Mouse (Mus musculus) right cerebral cortex, postnatal 10 days (tissue): ENCODE data around the gene Rgs10.

Experiments
- DNase-seq, 2 experiments: peaks; one replicate each; pipeline ENCODE4 v3.0.0; 2021; ENCODE audit warnings: low spot score in 2 of 2

The Rgs10 gene

DNA sequence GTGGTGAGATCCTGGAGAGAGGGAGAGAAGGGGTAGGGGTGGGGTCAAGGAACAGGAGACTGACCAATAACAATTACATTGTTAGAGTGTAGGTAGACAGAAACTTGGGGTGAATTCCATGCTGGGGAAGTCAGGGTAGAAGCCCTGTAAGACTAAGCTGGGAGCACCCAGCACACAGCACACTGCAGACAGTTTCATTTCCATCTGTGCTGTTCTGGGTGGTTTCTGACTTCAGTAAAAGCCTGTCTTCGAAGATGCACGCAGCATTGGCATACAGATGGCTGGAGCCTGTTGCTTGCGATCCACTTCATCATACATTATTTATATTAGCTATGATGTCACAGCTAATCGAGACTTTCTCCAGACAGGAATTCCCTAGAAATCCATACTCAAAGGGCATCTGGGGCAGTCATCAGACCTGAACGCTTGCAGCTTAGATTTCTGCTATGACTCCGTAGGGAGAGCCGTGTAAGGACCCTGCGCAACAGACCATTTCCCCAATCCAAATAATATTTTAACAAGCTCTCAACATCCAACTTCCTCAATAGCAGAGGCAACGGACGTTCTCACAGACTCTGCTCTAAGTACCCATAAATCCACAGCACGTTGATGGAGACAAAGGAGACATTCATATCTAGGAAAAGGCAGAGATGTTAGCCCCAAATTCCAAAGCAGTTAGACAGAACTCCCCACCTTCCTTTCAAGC lies 7.7 kb downstream of the Rgs10 start:
- DNase-seq = no peak

GRCm38 (mm10) chr7:128408265-128408664 lies 10.3 kb downstream of the Rgs10 start:
- no peak for DNase-seq

DNA sequence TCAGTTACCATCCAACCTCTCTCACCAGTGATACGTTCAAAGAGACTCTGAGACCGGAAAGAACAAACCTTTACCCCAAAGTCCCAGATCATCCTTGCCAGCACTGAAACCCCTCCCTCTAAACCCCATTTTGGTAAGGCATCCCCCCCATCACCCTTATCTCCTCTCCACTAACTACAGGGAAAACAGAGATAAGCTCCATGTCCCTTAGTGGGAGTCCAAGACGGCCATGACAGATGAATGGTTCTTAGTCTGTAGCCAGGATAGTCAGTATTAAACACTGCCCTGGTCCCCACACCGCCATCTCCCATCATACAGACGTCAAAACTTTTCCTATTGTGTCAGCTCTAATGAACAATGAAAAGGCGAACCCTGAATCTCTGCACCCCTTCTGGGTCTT lies 14.6 kb downstream of the Rgs10 start:
- DNase-seq = no peak

DNA sequence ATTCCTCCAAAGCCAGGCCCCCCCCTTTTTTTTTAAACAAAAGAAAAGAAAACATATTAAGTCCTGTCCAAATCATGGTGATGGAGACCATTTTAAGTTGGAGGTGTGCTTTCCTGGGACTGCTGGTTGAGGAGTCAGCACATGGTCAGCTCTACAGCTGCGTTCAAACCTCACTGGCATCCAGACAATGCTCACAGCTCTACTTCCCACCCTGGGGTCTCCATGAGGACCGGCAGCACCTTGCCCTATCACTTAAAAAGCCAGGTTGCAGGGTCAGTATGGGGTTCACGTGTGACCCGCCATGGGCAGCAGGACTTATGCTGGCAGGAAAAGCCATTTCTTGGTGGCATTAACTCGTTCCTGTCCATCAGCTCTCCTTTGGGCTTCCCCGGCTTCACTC lies 15.0 kb downstream of the Rgs10 start:
- no peak for DNase-seq

DNA sequence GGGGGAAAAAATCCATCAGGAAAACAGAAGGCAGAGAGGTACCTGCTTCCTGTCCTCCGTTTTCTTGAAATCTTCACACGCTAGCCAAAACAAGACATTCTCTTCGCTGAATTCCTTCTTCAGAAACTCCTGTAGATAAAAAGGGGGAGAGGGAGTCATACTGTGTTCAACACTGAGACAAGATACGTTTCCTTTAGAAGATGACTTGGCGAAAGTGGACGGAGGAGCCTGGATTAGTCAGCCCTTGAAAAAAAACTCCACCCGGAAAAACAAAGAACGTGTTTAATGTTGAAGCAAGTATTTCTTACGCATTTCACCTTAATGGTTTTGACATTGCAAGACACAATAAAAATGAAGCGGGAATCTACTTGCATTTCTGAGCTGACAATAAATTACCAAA lies 15.4 kb downstream of the Rgs10 start:
- no peak for DNase-seq

DNA sequence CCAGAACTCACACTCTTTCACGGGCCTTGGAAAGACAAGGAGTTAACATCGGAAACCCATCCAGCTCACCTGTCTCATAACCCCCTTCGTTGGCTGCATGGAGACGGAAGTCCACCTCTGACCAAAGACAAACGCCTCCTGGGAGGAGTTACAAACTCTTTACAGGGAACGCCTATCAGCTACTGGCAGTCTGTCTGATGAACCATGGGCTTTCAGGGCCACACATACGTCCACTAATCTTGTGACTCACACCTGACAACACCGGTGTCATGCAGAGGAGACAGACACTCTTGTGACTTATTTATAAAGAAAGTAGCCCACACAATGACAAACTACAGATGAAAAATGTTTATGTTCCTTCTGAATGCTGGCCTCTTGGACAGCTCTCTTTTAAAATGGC lies 16.0 kb downstream of the Rgs10 start:
- no peak for DNase-seq

GRCm38 (mm10) chr7:128398664-128399063 lies 19.9 kb downstream of the Rgs10 start:
- DNase-seq = no peak

- DNase-seq = no peak
Measured at GRCm38 (mm10) chr7:128397066-128397465, 21.5 kb downstream of the Rgs10 start.

GRCm38 (mm10) chr7:128393756-128394155 lies 24.8 kb downstream of the Rgs10 start:
- DNase-seq = no peak

- DNase-seq = no peak
Measured at GRCm38 (mm10) chr7:128392972-128393314, 25.6 kb downstream of the Rgs10 start.

DNA sequence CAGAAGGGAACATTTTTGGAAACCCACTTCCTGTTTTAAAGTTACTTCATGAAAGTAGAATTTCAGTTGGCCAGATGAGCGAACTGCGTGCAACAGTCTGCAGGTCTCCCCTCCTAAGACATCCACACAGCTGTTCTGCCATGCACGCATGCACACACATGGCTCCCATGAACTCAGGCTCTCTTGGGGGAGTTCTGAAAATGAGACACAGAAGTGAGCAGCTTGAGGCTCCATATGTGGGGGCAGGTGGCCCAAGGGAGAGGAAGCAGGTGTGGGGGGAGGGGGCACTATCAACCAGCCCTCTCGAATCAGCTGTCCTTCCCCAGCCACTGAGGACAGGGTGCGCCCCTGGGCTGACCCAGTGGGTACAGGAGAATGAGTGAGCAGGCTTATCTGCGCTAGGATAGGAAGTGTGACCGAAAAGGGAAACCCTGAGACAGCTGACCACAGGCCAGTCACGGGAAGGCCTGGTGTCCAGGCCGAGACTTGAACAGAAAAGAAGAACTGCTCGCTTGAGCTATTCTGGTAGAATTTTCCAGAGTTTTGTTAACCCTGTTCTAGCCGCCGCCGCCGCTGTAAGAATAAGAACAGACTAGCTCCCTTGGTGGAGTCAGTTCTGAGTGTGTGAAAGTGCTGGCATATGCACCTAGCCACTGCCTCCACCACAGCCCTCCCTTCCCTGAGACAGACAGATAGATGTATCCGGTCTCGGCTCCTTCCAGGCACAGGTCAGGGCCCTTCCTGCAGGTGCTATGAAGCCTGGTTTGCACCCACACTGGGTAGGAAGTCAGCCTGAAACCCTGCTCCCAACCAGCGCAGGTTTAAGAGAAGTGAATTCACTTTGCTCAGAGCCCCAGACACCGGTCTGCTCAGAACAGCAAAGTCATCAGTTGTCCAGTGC lies 26.2 kb downstream of the Rgs10 start:
- peak; percentile 57 to 65 for DNase-seq

DNA sequence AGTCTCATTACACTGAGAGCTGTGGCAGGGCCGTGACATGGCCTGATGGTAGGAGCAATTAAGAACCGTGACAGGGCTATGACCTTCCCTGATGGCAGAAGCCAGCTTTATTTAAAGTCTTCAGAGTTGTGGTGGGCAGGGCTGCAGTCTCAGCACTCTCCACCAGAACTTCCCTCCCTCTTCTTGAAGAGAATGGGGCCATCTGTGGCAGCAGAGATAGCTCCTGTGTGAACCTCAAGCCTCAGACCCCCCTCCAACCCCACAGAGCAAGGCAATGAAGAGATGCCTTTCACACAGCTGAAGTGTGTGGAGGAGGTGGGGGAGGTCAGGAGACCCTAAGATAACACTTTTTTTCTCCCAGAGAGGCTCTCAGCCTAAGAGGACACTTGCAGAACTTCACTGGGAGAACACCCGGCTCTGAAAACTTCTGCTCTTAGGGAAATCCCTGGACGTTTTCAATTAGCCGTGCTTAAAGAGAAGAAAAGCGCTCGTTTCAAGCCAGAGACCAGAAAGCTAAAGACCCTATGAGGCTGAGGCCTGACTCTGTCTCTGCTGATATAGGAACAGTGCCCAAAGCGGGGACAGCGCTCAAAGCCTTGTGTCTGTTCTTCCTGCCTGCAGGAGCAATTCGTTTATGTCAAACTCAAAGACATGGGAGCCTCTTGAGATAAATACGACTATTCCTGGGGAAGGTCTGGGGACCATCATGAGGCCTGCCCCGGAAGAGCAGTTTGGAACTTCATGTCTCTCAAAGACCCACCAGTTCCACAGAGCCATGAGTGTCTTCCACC lies 27.1 kb downstream of the Rgs10 start:
- DNase-seq = no peak

DNA sequence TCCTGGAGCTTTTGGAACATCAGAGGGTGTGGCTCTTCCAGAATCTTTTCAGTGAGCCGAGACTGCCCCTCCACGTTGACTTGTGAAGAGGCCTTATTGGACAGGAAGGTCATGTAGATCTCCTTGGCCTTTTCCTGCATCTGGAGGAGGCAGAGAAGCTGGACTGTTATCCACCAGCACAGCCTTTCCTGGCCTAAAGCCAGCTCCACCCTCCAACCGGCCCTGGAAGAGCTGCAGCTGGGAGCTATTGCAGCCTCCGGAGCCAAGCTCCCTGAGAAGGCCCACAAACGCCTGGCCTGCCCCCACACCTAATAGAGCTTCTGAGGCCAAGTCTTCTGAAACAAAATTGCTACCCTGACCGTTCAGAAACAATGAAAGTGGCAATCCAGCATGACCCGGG lies 29.6 kb downstream of the Rgs10 start:
- peak; percentile 47 to 52 for DNase-seq

GRCm38 (mm10) chr7:128383726-128384463 lies 34.7 kb downstream of the Rgs10 start:
- no peak for DNase-seq

- no peak for DNase-seq
Measured at GRCm38 (mm10) chr7:128383189-128383725, 35.3 kb downstream of the Rgs10 start.

- DNase-seq = no peak
Measured at GRCm38 (mm10) chr7:128382527-128382860, 36.1 kb downstream of the Rgs10 start.

DNA sequence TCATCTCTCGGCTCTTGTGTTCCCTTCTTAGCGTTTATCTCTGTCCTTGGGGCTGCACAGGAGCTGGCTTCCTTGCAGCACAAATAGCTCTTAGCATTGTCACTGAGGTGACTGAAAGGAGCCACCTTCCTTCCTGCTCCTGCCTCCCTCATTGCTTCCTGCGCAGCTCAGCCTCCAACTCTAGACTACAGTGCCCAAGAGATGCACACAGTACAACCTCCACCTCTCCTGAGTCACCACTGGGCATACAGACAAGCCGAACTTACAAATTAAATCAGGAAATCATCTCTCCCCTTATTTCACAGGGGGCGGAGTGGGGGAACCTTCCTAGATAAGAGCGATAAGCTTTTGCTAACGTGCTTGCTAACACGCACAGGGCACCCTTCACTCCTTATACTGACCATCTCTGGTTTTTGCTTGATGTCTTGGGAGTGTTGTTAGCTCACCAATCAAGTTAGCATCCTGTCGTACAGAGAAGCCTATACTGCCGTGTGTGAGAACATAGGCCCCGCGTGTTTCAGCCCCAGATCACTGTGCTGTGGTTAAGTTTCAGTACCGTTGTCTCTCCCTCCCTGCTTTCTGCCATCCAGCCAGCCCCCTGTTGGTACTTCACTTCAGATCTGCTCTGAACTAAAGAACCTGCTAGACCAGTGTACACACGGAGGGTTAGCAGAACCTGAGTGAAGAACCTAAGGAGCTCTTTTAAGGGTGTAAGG lies 36.6 kb downstream of the Rgs10 start:
- DNase-seq = no peak

DNA sequence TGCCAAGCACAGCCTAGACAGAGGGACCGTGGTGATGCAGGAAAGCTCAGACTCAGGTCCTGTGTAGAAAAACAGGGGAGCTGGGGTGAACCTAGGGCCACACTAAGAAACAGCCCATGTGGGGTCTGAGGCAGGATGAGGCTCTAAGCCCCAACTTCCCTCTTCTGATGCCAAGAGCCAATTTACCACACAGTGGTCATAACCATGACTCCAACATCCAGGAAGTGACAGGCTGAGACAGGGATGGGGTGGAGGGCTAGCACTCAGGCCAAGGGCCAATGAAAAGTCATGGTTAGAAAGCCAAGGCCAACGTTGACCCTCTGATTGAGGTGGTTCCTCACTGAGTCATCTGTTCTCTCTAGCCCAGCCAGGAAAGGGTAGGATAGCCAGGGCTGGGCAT lies 37.6 kb downstream of the Rgs10 start:
- DNase-seq = no peak

DNA sequence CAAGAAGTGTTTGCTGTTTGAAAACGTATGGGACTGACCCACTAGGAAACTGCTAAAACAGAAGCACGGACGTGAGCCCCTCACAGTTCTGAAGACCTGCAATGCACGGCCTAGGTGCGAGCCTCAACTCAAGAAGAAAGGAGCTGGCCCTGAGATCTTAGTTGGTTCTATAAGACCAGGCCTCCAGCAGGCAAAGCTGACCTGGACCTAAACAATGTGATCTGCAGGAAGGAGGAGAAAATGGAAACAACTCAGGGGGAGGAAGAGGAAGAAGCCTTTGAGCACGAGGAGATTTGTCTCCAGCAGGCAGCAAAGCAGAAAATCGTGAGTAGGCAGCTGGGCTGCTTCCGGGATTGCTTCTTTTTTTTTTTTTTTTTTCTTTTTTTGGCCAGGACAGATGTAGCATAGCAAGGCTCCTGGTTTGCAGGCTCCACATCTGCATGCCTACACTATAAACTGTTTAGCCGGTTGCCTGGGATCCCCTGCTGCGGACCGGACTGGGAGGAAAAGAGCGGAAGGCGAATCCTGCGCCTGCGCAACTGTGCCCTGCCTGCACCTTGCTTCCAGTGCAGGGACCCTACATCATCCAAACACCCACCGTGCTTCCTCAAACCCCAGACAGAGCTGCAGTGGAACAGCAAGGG lies 39.3 kb downstream of the Rgs10 start:
- peak; percentile 44 for DNase-seq

DNA sequence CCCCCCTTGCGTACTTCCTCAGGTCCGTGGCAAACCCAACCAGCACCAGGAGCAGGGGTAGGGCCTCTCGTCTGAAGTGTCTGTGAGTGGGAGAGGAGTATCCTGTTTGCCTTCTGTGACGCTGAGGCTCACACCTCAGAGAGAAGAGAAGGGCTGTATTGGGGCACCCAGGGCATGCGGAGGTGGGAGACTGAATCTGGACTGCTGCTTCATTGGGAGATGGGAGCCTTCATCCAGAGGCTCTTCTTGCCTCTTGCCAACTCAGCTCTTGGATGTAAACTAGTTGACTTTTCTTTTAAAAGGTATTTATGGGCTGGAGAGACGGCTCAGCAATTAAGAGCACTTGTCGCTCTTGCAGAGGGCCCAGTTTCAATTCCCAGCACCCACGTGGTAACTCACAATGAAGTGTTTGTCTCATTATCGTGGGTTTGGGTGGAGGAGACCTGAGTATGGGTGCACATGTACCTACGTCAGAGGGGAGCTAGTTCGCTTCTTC lies 42.3 kb downstream of the Rgs10 start:
- DNase-seq = no peak
